Mouse (Mus musculus): ENCODE measurements around the gene Rps15a.
A peak's percentile ranks its signal among the peaks of the same experiment; 100 is the strongest.

The Rps15a gene

DNA sequence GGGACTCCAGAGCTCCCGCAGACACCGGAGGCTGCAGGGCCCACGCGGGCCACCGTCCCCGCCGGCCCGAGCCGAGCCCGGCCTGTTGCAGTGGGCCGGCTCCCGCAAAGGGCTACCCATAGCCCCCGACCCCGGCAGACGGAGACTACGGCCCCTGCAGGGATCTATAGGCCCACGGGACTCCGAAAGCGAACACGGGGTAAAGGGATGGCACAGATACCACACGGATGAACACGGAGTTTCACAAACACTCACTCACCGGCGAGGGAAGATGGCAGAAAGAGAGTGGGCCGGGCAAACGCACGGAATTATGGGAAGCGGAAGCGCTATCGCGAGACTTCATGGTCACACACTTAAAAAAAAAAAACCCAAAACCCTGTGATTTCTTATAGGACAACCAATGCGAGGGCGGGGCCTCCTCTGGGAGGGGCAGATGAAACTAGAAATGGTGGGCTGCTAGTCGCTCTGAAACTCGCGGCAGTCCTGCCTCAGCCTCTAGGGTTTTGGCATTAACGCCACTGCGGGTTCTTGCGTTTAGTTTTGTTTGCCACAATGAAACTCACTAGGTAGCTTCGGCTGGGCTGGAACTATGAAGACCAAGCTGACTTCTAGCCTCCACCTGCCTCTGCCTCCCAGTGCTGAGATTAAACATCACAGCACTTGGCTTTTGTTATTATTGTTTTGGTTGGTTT, at the start of gene Rps15a:
Gene Rps15a (minus strand): TSS at position 312 of the 692 bp plus-strand sequence.
- DNase-seq (ENCODE audit: low spot score in 2 of 2): peak; percentile 90 to 93

DNA sequence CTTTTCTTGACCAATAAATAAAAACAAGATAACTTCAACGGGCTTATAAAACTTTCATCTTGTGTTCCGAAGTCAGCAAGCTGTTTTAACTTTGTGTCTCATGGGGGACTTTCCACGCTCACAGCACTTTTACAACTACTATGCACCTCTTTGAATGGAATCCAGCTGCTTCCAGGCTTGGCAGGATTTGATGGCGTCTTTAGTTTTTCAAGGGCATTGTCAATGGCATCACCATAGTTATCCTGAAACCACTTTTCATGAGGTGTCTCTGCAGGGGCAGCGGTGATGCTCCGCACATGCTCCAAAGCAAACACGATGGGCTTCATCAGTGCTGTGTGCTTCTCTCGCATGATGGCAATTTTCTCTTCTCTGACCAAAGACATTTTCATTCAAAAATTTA, 47.0 kb upstream of the Rps15a start:
- DNase-seq (ENCODE audit: low spot score in 2 of 2): no peak

DNA sequence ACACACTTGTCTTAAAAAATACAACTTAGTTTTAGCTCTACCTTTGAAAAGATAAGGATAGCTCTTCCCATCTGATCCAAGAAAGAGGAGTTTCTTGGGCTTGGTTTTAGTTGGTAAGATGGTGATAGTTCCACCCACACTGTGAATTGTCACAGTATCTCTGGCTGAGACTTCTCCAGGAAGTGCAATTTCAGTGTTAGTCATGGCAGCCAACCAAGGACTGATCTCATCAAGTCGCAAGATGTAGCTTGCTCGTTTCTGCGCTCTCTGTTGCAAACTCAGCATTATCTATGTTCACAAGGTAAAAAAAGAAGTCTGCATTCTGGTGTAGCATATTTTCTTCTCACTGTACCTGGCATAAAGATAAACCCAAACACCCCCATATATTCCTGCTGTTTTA, 44.1 kb upstream of the Rps15a start:
- DNase-seq (ENCODE audit: low spot score in 2 of 2): no peak

DNA sequence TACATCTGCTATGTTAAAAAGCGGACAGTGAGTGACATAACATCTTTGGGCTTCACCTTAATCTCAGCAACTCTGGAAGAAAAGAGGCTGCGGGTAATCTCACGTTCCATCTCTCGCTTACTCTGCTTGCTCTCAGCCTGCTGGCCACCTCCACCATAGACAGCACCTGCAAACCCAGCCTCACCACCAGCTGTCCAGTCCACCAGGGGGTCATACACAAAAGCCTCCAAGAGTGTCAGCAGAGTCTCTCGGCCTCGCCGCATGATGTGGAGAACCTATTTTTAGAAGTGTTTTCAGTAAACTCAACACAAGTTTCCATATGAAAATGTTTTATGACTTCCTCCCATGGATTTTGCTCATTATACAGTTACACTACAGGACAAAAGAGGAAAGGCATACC, 40.5 kb upstream of the Rps15a start:
- no peak for DNase-seq (ENCODE audit: low spot score in 2 of 2)

DNA sequence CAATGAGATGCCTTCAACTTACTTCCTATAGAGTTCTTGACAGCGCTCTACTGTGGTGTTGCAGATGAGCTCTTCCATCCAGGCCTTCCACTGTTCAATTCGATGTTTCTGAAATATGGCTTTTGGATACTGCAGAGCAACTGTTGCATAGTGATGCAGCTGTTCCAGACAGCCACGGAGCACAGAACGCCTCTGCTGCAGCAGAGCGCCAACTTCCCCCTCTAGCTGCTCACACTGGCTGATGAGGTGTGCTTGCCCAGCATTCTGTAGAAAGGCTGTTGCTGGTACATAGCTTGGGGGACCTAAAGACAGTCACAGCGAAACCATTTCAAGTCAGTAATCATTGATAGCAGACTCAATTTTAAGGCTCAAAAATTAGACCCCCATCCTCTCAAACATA, 38.2 kb upstream of the Rps15a start:
- no peak for DNase-seq (ENCODE audit: low spot score in 2 of 2)

DNA sequence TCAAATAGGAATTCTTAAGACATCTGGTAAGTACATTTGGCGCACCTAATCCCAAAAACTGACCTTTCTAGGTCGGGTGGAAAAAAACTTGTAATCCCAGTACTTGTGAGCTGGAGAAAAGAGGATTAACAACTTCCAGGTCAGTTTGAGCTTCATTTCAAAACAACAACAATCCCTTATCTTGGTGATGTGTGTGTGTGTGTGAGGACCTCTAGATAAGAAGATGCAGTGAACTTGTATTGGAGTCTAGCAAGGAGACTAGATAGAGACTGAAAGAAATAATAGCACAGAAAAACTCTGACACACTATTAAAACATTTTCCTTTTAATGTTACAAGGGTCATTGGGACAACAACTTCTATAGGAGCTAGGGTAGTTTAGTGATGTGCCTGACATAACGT, 27.6 kb upstream of the Rps15a start:
- DNase-seq (ENCODE audit: low spot score in 2 of 2): no peak

DNA sequence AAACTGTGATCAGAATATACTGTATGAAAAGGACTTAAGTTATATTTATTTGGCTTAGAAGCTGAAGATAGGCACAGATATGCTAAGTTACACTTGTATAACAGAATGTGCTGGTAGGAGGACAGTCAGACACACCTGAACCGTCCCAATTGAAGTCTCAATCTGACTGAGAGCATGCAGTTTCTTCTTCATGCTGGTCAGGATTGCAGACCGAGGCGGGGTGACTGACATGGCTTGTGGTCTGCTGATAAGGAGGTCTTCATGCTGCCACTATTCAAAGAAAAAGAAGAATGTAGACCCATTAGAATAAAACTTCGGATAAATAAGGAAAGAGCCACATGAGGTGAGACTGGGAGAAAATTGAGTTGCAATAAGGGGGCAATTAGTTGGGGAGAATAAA, 27.1 kb upstream of the Rps15a start:
- DNase-seq (ENCODE audit: low spot score in 2 of 2): no peak

DNA sequence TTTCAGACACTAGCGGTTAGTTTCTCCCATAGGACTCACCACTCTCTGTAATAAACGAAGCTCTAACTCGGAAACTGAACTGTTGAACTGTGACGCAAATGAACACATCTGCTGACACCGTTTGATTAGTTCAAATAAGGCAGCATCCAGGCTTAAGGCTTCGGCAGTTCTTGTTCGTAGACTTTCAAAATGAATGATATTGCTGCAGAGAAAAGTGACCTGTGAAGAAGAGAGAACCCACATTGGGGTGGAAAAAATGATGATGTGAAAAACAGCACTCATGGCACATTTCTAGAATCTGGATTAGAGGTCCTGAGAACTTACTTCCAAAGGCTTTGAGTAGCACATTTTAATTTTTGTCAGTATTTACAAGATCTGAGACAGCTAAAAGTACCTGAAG, 25.3 kb upstream of the Rps15a start:
- no peak for DNase-seq (ENCODE audit: low spot score in 2 of 2)

DNA sequence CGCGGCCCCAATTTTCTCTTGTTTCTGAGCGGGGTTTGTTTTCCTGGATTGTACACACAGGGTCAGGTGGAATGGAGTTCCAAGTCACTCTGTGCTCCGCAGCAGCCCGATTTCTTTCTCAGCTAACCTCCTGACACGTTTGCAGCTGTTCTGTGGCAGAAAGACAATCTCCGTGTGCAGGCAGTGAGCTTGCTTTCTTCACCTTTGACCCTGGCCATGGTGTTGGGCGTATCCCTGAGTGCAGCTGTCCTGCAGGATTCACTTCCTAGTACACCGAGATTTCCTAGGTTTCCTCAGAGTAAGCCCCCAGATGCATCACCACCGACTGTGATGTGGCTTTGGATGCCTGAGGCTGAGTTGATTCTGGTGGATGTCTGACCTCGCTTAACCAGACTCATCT, 19.1 kb upstream of the Rps15a start:
- DNase-seq (ENCODE audit: low spot score in 2 of 2): no peak

DNA sequence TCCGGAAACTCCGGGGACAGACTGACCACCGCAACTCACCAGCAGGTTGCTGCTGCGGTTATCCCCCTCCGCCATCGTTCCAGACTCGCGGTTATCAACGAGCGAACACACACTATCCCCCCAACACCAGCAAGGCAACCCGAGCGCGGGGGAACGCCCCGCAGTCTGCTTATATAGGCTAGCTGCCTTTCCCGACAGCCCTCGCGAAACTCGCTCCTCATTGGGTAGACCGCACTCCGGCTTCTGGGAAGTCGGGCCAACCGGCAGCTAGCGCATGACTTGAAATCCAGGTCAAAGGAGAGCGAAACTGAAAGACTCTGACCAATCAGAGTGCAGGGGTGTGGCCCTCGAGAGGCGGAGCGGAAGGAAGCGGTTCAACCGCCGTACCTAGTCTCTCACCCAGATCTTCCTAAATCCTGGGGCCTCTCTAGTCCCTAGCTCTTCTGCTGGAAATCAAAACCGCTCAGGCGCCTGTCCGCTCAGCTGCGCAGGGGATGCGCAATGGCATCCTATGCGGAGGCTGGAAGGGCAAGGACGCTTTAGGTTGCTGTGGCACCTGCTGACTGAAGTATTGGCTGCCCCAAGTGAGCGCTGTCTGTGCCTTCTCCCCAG, 13.5 kb upstream of the Rps15a start, which contains the start of gene Arl6ip1:
Gene Arl6ip1 (minus strand): TSS at position 233 of the 612 bp plus-strand sequence.
- DNase-seq (ENCODE audit: low spot score in 2 of 2): peak; percentile 97 to 99

DNA sequence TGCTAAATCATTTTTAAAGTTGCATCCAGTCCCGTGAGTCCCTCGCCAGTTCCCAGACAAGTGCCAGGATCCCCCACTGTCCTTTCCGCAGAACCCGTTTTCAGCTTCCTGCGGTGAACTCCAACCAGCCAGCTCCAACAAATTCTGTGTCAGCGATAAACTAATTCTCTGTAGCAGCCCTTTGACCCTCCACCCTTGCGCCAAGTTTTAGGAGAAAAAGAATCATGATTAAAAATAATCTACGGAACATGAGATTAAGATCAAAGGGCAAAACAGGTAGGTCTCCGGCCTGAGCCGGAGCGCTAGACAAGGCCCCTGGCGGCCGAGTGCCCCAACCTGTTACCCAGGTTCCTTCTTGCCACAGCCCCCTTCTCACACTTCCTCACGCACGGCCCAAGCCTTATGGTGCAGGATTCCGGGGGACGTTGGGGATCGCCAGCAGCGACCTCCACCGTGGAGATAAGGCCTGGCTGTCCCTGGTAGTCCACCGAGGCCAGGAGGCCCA, 13.0 kb upstream of the Rps15a start:
- DNase-seq (ENCODE audit: low spot score in 2 of 2): no peak

DNA sequence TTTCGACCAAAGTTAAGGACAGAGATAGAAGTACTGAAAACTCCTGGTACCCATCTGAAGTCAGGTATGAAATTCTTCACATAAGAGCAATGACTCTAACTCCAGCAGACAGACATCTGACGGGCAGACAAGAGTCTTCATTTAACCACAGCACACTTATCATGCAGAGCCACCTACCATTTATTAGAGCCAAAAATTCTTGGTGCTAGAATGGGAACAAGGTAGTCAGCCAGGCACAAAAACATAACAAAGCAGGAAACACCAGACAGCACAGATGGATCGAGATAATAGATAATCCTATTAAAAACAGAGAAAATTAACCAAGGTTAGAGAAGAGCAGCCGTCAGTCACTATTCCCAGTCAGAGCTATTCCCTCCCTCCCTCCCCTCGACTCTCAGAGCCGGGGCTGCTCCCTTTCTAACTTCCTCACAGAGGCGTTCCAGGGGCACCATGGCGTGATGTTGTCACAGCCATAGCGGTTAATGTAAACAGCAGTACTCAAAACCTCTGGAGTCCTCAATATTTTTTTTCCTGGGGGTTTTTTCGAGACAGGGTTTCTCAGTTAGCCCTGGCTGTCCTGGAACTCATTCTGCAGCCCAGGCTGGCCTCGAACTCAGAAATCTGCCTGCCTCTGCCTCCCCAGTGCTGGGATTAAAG, 10.4 kb upstream of the Rps15a start:
- DNase-seq (ENCODE audit: low spot score in 2 of 2): no peak

DNA sequence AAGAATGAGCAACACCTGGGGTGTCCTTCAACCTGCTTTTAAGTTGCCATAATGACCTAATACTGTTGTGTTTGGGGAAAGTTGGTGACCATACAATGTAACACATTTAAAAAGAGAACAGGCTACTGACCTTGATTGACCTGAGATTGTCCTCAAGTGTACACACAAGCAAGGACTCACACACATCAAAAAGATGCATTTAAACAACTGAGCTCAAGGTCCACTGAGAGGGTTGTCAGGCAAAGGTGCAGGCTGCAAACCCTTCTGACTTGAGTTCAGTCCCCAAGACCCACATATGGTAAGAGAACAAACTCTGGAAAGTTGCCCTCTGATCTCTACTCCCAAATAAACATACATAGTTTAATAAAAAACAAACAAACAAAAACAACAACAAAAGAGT, 9.7 kb upstream of the Rps15a start:
- DNase-seq (ENCODE audit: low spot score in 2 of 2): no peak

DNA sequence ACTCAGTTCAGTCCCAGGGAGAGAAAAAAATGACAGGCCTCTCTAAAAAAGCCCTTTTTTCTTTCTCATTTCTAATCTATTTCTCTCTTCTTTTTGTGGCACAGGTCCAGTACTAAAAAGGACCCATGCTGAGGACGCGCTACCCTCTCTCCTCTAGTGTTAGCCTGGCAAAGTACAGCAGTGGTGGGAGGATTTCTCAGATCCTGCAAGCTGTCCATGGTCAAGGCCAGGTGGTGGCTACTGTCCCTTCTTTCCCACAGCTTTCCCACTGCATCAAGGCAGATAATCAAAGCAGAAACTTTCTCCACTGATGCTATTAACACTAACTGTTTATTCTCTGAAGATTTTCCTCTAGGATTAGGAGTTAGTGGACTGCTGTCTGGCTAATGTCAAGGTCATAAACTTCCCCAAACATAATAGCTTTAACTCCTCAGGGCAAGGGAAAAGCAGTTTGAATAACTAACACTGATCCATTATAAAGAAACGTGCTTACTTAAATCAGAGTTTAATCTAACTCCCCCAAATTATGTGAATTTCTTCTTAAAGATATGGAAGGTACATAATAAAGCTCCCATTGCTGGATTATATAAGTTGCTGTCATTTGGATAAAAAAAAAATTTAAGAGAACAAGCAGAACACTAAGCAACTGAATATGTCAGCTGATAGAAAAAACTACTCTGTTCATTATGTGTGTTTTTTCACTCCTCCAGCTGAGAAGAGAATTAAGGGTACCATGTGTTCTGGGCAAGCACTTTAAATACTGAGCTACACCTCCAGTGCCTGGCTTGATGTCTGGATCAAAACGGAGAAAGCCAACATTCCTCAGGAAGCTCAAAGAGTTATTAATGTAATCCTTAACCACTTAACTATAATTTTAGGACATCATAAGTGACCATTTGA, 7.8 kb upstream of the Rps15a start:
- no peak for DNase-seq (ENCODE audit: low spot score in 2 of 2)

DNA sequence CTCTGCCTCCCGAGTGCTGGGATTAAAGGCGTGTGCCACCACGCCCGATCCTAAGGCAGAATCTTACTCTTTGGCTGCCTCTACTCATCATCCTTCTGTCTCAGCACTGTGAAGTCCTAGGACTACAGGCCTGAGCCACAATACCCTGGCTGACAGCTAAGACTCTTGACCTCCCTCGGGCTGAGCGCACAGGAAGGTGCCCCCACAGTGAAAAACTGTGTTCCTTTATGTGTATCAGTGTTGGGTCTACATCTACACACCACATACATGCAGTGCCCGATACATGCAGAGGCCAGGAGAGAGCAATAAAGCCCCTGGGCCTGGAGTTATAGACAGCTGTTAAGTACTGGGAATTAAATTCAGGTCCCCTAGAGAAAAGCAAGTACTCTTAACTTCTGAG, 6.2 kb upstream of the Rps15a start:
- DNase-seq (ENCODE audit: low spot score in 2 of 2): no peak

DNA sequence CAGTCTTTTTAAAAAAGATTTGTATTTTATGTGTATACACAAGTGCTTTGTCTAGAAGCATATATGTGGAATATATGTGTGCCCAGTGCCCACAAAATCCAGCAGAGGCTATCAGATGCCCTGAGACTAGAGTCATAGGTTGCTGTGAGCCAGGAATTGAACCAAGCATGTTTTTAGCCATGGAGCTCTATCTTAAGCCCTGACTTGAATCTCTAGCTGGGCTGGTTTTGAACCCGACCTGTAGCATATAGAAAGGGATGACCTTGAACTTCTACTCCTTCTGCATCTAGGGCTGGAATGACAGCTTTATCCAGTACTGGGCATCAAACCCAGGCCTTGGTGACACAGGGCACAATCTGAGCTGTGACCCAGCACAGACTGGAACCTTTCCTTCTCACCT, 4.7 kb upstream of the Rps15a start:
- DNase-seq (ENCODE audit: low spot score in 2 of 2): no peak

DNA sequence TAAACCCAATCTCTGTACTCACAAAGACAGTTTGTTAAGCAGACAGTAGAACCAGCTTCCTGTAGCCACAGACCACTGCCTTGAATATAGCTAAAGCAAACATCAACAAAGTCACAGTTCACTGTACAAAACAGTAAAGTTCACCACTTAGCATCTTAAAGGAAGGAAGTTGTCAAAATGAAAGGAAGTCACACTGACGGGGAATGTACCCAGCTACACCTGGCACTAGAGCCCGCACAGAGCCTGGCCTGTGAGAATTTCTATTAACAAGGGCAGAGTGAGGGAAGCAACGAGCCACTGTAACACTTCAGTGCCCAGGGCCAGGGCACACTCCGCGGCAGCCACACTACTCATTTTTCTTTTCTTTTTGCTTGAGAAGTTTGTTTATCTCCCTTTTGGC, 4.0 kb upstream of the Rps15a start:
- peak in 1 of 2 experiments; percentile 28 for DNase-seq (ENCODE audit: low spot score in 2 of 2)

DNA sequence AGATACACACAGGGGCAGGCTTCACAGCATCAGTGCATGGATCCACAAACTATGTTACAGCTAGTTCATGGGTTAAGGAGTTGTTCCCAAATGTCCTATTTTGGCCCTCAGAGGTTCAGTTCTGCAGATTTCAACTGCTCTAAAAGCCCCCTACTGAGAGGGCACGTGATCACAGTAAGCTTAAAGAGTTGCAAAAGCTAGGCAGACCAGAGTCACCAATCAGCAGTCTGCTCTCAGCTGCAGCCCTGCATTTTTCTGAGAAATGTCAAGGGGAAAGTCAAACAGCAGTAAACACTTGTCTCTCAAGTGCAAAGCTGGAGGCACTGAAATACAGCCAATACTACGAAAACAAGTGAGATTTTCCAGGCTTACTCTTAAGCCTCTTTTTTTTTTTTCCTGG, 3.2 kb upstream of the Rps15a start:
- no peak for DNase-seq (ENCODE audit: low spot score in 2 of 2)

DNA sequence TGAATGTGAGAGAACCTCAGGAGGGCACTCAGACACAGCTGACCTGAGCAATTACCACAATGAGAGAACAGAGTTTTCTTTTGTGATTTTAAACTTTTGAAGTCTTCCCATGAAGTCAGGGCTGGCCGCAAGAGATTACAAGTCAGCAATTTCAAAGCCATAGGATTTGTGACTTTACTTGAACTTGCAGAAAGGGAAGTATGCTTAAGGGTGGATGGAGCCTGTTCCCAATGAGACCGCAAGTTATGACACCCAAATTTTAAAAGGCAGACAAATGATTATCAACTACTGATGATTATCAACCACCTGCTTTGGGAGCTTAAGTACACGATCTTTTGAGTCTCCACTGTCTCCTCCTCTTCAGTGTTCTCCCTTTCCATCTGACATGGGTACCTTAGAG, 2.4 kb upstream of the Rps15a start:
- no peak for DNase-seq (ENCODE audit: low spot score in 2 of 2)

DNA sequence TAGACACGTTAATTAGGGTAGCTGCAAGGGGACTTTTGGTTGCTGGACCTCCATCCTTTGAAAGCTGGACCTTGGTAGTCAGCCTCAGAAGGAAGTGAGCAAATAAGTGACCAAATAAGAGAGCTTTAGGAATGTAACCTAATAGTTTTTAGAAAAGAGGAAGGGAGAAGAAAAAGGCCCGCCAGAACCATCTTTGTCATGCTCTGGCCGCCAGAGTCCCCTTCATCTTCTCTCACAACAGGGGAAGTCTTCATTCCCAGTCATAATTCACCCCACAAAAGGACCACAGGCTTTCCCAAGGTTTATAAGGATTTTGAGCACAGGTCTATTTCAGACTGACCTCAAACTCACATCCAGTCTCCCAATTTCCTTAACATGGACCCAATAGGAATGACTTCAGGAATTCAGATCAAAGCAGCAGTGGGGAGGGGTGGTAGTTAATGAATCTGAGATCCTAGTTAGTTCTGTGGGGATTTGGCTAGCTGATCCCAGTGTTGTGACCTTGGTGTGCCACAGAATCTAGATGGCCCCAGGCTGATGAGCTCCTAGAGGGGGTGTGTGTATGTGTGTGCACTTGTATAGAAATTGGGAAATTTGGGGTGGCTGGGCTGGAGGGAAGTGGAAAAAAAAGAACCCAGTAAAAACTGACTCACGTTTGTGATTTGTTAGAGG, 1.7 kb upstream of the Rps15a start:
- no peak for DNase-seq (ENCODE audit: low spot score in 2 of 2)

DNA sequence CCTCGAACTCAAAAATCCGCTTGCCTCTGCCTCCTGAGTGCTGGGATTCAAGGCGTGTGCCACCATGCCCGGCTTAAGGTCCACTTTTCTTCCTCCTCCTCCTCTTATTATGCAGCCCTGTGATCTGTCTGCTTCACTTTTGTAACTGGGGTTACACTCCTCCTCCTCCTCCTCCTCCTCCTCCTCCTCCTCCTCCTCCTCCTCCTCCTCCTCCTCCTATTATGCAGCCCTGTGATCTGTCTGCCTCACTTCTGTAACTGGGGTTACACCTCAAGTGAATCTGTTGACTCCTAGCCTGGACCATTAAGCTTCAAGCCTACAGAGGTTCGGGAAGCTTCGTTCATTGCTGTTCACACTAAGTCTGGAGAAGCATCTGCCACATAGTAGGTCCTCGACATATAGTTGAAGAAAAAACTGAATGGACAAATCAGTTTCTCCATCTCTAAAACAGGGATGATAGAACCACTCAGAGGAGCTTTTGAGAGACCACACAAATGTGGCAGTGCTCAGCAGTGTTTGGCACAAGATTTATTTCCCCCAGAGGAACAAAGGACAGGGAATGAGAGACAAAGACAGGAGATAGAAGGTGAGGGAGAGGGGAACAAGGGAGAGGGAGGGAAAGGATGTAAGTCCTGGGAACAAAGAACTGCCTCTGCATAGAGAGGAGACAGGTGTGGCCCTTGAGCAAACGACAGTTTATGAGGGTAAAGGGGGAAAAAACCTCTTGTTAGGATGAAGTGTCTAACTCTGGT, 975 bp upstream of the Rps15a start:
- no peak for DNase-seq (ENCODE audit: low spot score in 2 of 2)

All from thymus, postnatal 10 days (tissue).